ENCODE assay signal across 9 mouse cellular contexts in the genomic region with DNA sequence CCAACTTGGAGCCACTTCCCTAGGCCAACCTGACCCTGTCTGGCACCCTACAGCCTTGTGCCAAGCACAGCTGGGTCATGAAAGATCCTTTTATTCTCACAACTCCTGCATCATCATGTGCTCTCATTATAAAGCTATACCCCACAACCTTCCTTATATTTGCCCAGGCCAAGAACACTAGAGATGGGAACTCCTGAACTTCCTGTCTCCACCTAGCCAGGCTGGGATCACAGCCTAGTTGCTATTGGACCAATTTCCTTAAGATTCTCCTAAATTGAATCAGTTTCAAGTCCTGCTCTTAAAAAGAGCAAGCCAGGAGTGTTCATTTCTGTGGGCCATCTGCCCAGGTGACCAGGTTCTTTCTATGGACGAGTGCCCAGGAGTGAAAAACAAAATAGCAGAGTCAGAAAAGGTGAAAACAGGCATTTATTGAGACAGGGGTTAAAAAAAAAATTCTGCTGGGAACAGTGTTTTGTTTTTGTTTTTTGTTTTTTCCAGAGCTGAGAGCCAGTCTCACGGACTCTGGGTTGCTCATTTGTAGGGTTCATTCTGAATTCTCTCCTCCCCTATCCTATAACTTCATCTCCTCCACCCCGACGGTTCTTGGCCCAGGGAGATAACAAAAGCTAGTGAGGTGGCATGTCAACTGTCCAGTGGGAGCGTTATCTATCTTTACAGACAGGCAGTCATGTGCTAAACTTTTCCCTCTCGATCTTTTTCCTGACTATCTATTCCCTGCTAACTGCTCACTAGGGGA. TPM values are rescaled to one million over a fixed set of nuclear protein-coding genes. Genes with fewer than 3 reads are reported as not detected.
DNase-seq lines count a peak whose midpoint lies in the region; ATAC-seq lines count a peak whose summit lies in the region.
"Had no signal": no experiment of that assay in that cellular context is flagged by ENCODE, and none has a peak within 500 bp of the region (broad histone marks: within the 10 kb centered on the region; RNA-seq: fewer than 3 reads in every experiment).

No protein-coding gene starts in this region.

- no peaks in the 10 kb centered on the region for H3K9me3 ChIP-seq in embryonic facial prominence, embryonic 14.5 days (ENCODE audit: control insufficient read depth, low read length)
- H3K9me3 ChIP-seq in limb, embryonic 10.5 days (replicated peaks), result no peaks in the 10 kb centered on the region
- H3K9me3 ChIP-seq in neural tube, embryonic 12.5 days, result no peaks in the 10 kb centered on the region

- DNase-seq in frontal cortex, postnatal 10 days (ENCODE audit: low spot score in 2 of 2), result no peak
- peak; percentile 22 for DNase-seq in CD4-positive helper T cell, adult 2 months (ENCODE audit: low read depth, low spot score)
- no peak for DNase-seq in embryonic facial prominence, embryonic 14.5 days (ENCODE audit: low spot score)
- DNase-seq in limb, embryonic 10.5 days (ENCODE audit: low spot score), result no peak
- DNase-seq in gastrocnemius, postnatal 25 days, result no peak
- DNase-seq in natural killer cell, adult 2 months (ENCODE audit: low spot score in 2 of 2), result no peak

- H3K9ac ChIP-seq in embryonic facial prominence, embryonic 14.5 days (ENCODE audit: low read depth, low read length), result peak overlapping the region; percentile 91
- H3K9ac ChIP-seq in neural tube, embryonic 12.5 days, result peak overlapping the region; percentile 87

- peak overlapping the region; percentile 87 for H3K4me3 ChIP-seq in embryonic facial prominence, embryonic 14.5 days (ENCODE audit: low read depth, low read length)
- peak overlapping the region; percentile 97 for H3K4me3 ChIP-seq in limb, embryonic 10.5 days
- peak overlapping the region; percentile 86 for H3K4me3 ChIP-seq in neural tube, embryonic 12.5 days

- H3K4me1 ChIP-seq in embryonic facial prominence, embryonic 14.5 days (ENCODE audit: control insufficient read depth, insufficient read depth, low read length), result peaks cover 12% of the 10 kb centered on the region
- H3K4me1 ChIP-seq in limb, embryonic 10.5 days, result peaks cover 20% of the 10 kb centered on the region
- peaks cover 18% of the 10 kb centered on the region for H3K4me1 ChIP-seq in neural tube, embryonic 12.5 days

- H3K27me3 ChIP-seq in embryonic facial prominence, embryonic 14.5 days (replicated peaks; ENCODE audit: control insufficient read depth, insufficient read depth, low read length), result no peaks in the 10 kb centered on the region
- no peaks in the 10 kb centered on the region for H3K27me3 ChIP-seq in limb, embryonic 10.5 days (ENCODE audit: low read depth, poor library complexity, severe bottlenecking)
- H3K27me3 ChIP-seq in neural tube, embryonic 12.5 days (replicated peaks), result no peaks in the 10 kb centered on the region
- H3K27me3 ChIP-seq: Patski had no signal

- peak overlapping the region; percentile 80 for H3K4me2 ChIP-seq in embryonic facial prominence, embryonic 14.5 days (ENCODE audit: low read depth, low read length)
- H3K4me2 ChIP-seq in neural tube, embryonic 12.5 days (replicated peaks), result peak overlapping the region; percentile 71

- ATAC-seq in frontal cortex, adult (ENCODE audit: low TSS enrichment), result peak; percentile 15; the same call in 1 of the 2 replicates
- ATAC-seq in embryonic facial prominence, embryonic 14.5 days (ENCODE audit: low read depth), result no peak
- ATAC-seq in neural tube, embryonic 12.5 days (ENCODE audit: low FRiP score, low read depth), result 0 out of 2 replicates have a peak, but pooled peaks have one; percentile 19

- 15% methylated on average over 6 of the region's 6 CpGs for WGBS in embryonic facial prominence, embryonic 14.5 days
- 13% methylated on average over 6 of the region's 6 CpGs for WGBS in limb, embryonic 10.5 days
- 17% methylated on average over 6 of the region's 6 CpGs for WGBS in neural tube, embryonic 12.5 days

- H3K27ac ChIP-seq in embryonic facial prominence, embryonic 14.5 days (replicated peaks; ENCODE audit: low read depth, low read length), result peak overlapping the region; percentile 75
- peak overlapping the region; percentile 92 for H3K27ac ChIP-seq in limb, embryonic 10.5 days
- peak overlapping the region; percentile 46; the same call in 1 of the 2 replicates for H3K27ac ChIP-seq in neural tube, embryonic 12.5 days

- no peaks in the 10 kb centered on the region for H3K36me3 ChIP-seq in embryonic facial prominence, embryonic 14.5 days (ENCODE audit: control insufficient read depth, insufficient read depth, low read length)
- no peaks in the 10 kb centered on the region for H3K36me3 ChIP-seq in limb, embryonic 10.5 days
- no peaks in the 10 kb centered on the region for H3K36me3 ChIP-seq in neural tube, embryonic 12.5 days

RNA-seq across cellular contexts. Expression of a gene that starts 0.8 kb away (rescaled TPM):
- 22.5 and 24.4 TPM in 2 replicates for polyA plus RNA-seq in embryonic facial prominence, embryonic 14.5 days (2014; fragmentation: Nextera tagmentation; extraction: Ambion mirVana)
- polyA plus RNA-seq in limb, embryonic 10.5 days (2016; fragmentation: Nextera tagmentation; extraction: Ambion mirVana), result 21.7 and 22.1 TPM in 2 replicates
- 34.3 and 35.2 TPM in 2 replicates for polyA plus RNA-seq in neural tube, embryonic 12.5 days (2016; fragmentation: Nextera tagmentation; extraction: Ambion mirVana)
- 10 to 100 TPM; 71.7 to 81.0 TPM for total RNA-seq in gastrocnemius, postnatal 25 days (2021)

RNA-seq across cellular contexts. Expression of a gene that starts 26.2 kb away (rescaled TPM):
- polyA plus RNA-seq in embryonic facial prominence, embryonic 14.5 days (2014; fragmentation: Nextera tagmentation; extraction: Ambion mirVana), result 5.8 and 6.5 TPM in 2 replicates
- polyA plus RNA-seq in limb, embryonic 10.5 days (2016; fragmentation: Nextera tagmentation; extraction: Ambion mirVana), result 3.4 and 4.7 TPM in 2 replicates
- 12.2 and 12.6 TPM in 2 replicates for polyA plus RNA-seq in neural tube, embryonic 12.5 days (2016; fragmentation: Nextera tagmentation; extraction: Ambion mirVana)
- 1 to 10 TPM; 2.8 to 3.9 TPM for total RNA-seq in gastrocnemius, postnatal 25 days (2021)

RNA-seq across cellular contexts. Expression of a gene that starts 46.0 kb away (rescaled TPM):
- 40.6 and 44.7 TPM in 2 replicates for polyA plus RNA-seq in embryonic facial prominence, embryonic 14.5 days (2014; fragmentation: Nextera tagmentation; extraction: Ambion mirVana)
- polyA plus RNA-seq in limb, embryonic 10.5 days (2016; fragmentation: Nextera tagmentation; extraction: Ambion mirVana), result 40.2 and 40.5 TPM in 2 replicates
- polyA plus RNA-seq in neural tube, embryonic 12.5 days (2016; fragmentation: Nextera tagmentation; extraction: Ambion mirVana), result 30.7 and 31.6 TPM in 2 replicates
- 10 to 100 TPM; 36.0 to 40.1 TPM for total RNA-seq in gastrocnemius, postnatal 25 days (2021)
